Mouse (Mus musculus) neural tube, embryonic 12.5 days (tissue): ENCODE measurements at regions not wholly inside any gene's neighbourhood (a gene's known extent, or its start where the extent isn't known, plus 50 kb on each side); places are given as distances from the start of the nearest gene placed in this dataset.
A peak's percentile ranks its signal among the peaks of the same experiment; 100 is the strongest.

Experiments
- ATAC-seq: fragments of 200-750 bp; cut with Nextera tagmentation; 2 replicates; pipeline ENCODE4 v1.8.0; 2017; ENCODE audit warnings: low read depth, mild to moderate bottlenecking, moderate TSS enrichment, moderate library complexity; ENCODE audit not compliant: low FRiP score
- H3K27ac ChIP-seq: fragments of 300-500 bp; sonication (generic); 2 replicates; pipeline ENCODE4 v1.5.1; 2016
- H3K27me3 ChIP-seq: fragments of 300-500 bp; sonication (generic); replicated peaks from 2 replicates; pipeline ENCODE4 v1.6.1; 2016; ENCODE audit warnings: mild to moderate bottlenecking
- H3K36me3 ChIP-seq: fragments of 300-500 bp; sonication (generic); 2 replicates; pipeline ENCODE4 v1.6.1; 2016; ENCODE audit warnings: mild to moderate bottlenecking
- H3K4me1 ChIP-seq: fragments of 300-500 bp; sonication (generic); 2 replicates; pipeline ENCODE4 v1.6.1; 2016
- H3K4me2 ChIP-seq: fragments of 300-500 bp; sonication (generic); replicated peaks from 2 replicates; pipeline ENCODE4 v1.6.1; 2016; ENCODE audit warnings: mild to moderate bottlenecking
- H3K4me3 ChIP-seq: fragments of 300-500 bp; sonication (generic); 2 replicates; pipeline ENCODE4 v1.5.1; 2016
- H3K9ac ChIP-seq: fragments of 300-500 bp; sonication (generic); 2 replicates; pipeline ENCODE4 v1.6.1; 2016; ENCODE audit warnings: mild to moderate bottlenecking
- H3K9me3 ChIP-seq: fragments of 300-500 bp; sonication (generic); 2 replicates; pipeline ENCODE4 v1.6.1; 2016; ENCODE audit warnings: mild to moderate bottlenecking
- WGBS: fragments of 180-500 bp; shearing (Covaris S2); methylation state at CpG from one replicate; pipeline ENCODE4 v1.1.7; 2016; 5-methylcytosine and 5-hydroxymethylcytosine counted together

DNA sequence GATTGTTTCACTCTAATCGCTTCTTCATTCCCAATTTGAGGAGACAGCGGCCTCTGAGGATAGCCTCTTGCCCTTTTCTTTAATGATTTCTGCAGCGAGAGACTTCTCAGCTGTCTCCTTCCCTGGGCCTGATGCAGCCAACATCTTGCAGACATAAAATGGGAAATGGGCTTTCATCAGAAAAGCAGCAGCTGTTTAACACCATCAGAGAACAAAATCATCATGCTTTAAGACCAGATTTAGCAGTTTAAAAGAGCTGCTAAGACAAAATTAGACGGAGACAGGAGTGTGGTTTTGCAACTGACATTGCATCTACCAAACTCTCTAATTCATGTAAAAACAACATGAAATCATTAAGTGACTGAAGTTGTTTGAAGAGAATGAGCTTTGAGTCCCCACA lies 431.2 kb upstream of the Gm10295 start:
- Histone ChIP-seq H3K4me1 (no peaks in the 10 kb centered on the region), H3K27me3 (no peaks in the 10 kb centered on the region), H3K9ac (no peak overlapping the region), H3K4me3 (no peak overlapping the region), H3K9me3 (no peaks in the 10 kb centered on the region), H3K4me2 (no peak overlapping the region), H3K36me3 (no peaks in the 10 kb centered on the region), H3K27ac (no peak overlapping the region)
- no peak for ATAC-seq
- 87% methylated on average over 4 of the region's 4 CpGs for WGBS

DNA sequence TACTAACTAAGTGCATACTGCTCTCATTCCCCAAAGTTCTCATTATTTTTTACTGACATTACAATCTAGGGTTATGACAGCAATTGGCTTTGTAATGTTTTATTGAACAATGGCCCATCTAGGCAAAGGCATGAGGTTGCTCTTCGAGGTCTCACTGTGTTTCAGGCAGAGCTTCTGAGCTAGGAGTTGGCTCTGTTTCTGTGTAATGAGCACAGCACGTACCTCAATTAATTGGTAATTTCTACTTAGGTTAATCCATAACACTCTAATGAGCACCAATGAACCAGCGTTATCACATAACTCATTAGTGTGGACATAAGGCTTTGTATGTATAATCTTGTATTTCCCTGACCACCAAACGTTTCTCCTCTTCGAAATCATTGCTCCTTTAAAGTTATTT lies 398.6 kb upstream of the Gm10295 start:
- Histone ChIP-seq H3K9ac (no peak overlapping the region), H3K27ac (no peak overlapping the region), H3K4me3 (no peak overlapping the region), H3K9me3 (no peaks in the 10 kb centered on the region), H3K4me2 (no peak overlapping the region), H3K36me3 (no peaks in the 10 kb centered on the region), H3K4me1 (no peaks in the 10 kb centered on the region), H3K27me3 (no peaks in the 10 kb centered on the region)
- no peak for ATAC-seq
- WGBS = 90% methylated on average over 5 of the region's 5 CpGs

DNA sequence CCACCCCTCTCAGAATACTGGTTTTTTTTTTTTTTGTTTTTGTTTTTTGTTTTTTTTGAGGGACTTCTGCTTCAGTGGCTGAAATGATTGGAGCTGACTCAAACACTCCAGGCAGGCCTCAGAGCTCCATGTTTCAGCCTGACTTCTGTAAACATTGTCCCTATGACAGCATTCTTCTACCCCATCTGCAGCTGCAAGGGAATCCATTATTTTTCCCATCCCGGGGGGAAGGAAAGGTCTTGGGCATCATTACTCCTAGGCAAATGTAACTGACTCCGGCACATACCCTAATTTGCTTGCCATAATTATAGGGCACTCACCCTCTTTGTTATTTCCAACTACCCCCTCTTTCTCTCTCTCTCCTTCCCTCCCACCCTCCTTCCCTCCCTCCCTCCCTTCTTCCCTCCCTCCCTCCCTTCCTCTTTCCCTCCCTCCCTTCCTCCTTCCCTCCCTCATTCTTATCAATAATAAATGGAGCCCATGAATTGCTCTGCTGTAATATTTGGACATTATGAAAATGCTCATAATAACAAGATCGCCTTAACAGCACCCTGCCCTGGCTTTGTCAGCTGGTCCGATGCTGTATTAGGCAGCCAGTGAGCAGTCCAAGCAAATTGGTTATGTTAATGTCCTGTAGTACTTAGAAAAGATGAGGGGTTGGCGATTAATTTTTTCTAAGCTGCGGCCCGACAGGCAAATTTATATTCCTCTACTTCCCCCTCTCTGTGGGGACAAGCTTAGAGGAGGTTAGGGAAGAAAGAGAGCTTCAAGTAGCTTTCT lies 395.0 kb upstream of the Gm10295 start:
- H3K36me3 ChIP-seq = no peaks in the 10 kb centered on the region
- ATAC-seq = no peak

DNA sequence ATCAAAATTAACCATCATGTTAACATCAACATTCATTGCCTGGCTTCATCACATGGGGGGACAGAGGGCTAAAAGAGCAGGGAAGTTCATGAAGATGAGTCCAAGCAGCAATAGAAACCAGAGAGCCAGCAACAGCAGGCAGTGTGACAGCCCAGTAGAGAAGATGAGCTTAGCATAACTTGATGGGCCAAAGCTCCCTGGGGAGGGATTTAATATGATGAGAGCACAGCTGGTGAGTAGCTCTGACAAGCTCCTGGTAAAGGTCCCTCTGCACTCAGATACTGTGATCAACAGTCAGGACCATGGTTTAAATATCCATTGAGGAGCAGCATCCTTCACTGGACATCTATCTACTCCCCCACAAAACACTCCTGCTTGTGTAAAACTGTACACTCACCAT lies 377.2 kb upstream of the Gm10295 start:
- H3K36me3 ChIP-seq = no peaks in the 10 kb centered on the region
- H3K4me1 ChIP-seq = no peaks in the 10 kb centered on the region
- no peak for ATAC-seq
- H3K9ac ChIP-seq = no peak overlapping the region
- no peak overlapping the region for H3K4me2 ChIP-seq
- no peaks in the 10 kb centered on the region for H3K27me3 ChIP-seq
- H3K9me3 ChIP-seq = no peaks in the 10 kb centered on the region
- H3K27ac ChIP-seq = no peak overlapping the region
- H3K4me3 ChIP-seq = no peak overlapping the region

More for the DNA sequence above, 395.0 kb upstream of the Gm10295 start:
- Histone ChIP-seq H3K9ac (no peak overlapping the region), H3K4me3 (no peak overlapping the region), H3K4me1 (no peaks in the 10 kb centered on the region), H3K27ac (no peak overlapping the region), H3K4me2 (no peak overlapping the region), H3K9me3 (no peaks in the 10 kb centered on the region), H3K27me3 (no peaks in the 10 kb centered on the region)
- 57% methylated on average over 7 of the region's 7 CpGs for WGBS

DNA sequence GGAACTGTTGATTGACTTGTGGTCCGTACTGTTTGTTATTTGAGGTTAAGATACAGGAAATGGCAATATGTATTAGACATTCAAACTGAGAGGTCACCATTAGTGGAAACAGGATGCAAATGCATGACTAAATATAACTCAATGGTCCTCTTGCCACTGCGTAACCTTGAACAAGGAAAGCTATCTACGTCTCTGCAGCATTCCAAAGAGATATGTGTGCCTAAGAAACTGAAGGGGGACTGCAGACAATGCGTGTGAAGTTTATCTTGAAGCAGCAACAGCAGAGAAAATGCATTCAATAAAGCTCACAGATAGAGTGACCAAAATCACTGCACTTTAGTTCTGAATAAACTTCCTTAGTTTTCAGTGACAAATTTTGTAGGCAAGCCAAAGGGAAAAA lies 356.9 kb upstream of the Gm10295 start:
- no peak for ATAC-seq
- H3K4me3 ChIP-seq = no peak overlapping the region
- no peaks in the 10 kb centered on the region for H3K27me3 ChIP-seq
- 87% methylated on average over 4 of the region's 4 CpGs for WGBS
- H3K9me3 ChIP-seq = no peaks in the 10 kb centered on the region
- no peaks in the 10 kb centered on the region for H3K4me1 ChIP-seq
- no peak overlapping the region for H3K27ac ChIP-seq
- no peak overlapping the region for H3K4me2 ChIP-seq
- no peak overlapping the region for H3K9ac ChIP-seq
- no peaks in the 10 kb centered on the region for H3K36me3 ChIP-seq

DNA sequence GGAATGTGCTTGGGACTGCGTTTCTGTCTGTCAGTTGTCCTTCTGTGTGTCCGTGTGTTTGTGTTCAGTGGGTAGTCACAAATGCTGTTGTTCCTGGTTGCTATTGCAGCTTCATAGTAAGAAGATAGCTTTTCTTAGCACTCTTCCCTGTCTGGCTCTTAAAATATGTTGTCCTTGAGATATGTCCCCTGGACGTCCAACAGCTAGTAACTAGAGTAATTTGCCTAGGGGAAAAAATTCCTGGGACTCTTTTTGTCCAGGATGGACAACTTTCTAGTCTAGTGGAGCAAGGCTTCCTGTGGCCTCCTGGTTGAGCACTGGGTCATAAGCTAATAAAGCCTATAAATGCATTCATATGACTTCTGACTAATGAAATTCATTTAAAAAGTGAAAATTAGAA lies 354.9 kb upstream of the Gm10295 start:
- no peak overlapping the region for H3K9ac ChIP-seq
- H3K4me3 ChIP-seq = no peak overlapping the region
- no peaks in the 10 kb centered on the region for H3K27me3 ChIP-seq
- H3K27ac ChIP-seq = no peak overlapping the region
- no peaks in the 10 kb centered on the region for H3K36me3 ChIP-seq
- H3K4me1 ChIP-seq = no peaks in the 10 kb centered on the region
- H3K4me2 ChIP-seq = peak overlapping the region; percentile 87
- no peaks in the 10 kb centered on the region for H3K9me3 ChIP-seq
- no peak for ATAC-seq
- WGBS = 56% methylated on average over 3 of the region's 3 CpGs

DNA sequence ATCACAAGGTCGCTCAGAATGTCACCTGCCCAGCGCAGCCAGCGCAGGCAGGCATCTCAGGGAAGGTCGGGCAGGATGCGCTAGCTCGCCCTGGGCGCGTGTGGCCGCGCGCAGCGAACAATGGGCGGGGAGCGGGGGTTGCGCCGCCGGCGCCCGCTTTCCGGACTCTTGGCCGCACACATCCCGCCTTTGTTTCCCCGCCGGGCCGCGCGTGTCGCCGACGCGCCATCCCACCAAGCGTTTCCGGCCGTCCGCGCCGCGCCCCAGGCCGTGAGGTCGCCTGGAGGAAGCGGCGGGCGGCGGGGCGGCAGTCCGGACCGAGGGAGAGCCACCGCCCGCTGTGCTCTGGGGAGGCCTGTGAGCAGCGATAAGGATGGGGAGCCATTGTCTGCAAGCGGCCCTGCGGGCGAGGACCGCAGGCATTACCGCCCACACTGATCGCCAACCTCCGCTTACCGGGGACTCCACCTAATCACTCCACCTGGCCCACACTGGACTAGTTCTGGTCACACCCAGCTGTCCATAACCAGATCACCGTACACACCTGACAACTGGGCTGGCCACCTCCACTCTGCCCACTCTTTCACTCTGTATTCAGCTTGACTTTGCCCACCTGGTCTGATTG lies 354.3 kb upstream of the Gm10295 start:
- ATAC-seq = peak; percentile 85
- peak overlapping the region; percentile 87 for H3K4me2 ChIP-seq
- no peaks in the 10 kb centered on the region for H3K36me3 ChIP-seq
- peak overlapping the region; percentile 54 for H3K4me3 ChIP-seq
- WGBS = under 1% methylated on average over 59 of the region's 59 CpGs
- H3K9ac ChIP-seq = peak overlapping the region; percentile 84
- no peaks in the 10 kb centered on the region for H3K27me3 ChIP-seq
- H3K27ac ChIP-seq = no peak overlapping the region
- H3K9me3 ChIP-seq = no peaks in the 10 kb centered on the region
- no peaks in the 10 kb centered on the region for H3K4me1 ChIP-seq

DNA sequence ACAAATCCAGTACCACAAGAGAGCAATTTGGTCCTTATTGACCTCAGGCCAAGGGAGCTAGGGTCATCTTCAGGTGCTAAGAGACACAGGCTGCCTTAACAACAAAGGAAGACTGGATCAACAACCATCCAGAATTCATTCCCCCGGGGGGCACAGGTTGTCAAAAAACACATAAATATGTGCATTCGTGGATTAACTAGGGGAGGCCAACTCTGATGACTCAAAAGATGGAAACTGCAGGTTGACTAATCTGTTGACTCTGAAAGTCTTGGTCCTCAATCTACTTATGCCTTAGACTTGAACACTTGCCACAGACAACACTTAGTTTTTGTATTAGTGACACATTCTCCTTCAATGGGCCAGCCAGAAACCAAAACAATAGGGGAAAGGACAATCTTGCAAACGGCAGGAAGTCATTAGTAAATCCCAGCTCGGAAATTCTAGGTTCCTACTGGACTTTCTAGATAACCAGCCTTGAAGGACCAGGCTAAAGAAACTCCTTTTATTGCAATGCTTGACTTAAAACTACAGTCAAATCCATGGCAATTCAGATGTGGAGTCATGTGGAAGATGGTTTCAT lies 353.5 kb upstream of the Gm10295 start:
- Histone ChIP-seq H3K9ac (no peak overlapping the region), H3K9me3 (no peaks in the 10 kb centered on the region), H3K27ac (no peak overlapping the region), H3K4me2 (peak overlapping the region; percentile 87), H3K27me3 (no peaks in the 10 kb centered on the region), H3K4me1 (no peaks in the 10 kb centered on the region), H3K36me3 (no peaks in the 10 kb centered on the region), H3K4me3 (no peak overlapping the region)
- WGBS = 57% methylated on average over 4 of the region's 4 CpGs
- ATAC-seq = no peak
